Mouse (Mus musculus) heart, postnatal 14 days (tissue): Measurements from ENCODE around the gene Plscr1. TPM values are rescaled to one million over a fixed set of nuclear protein-coding genes. Genes with fewer than 3 reads are reported as not detected.
A peak's percentile ranks its signal among the peaks of the same experiment; 100 is the strongest.

Source experiments
- DNase-seq, 2 experiments: peaks; one replicate each; pipeline ENCODE4 v3.0.0; 2021 to 2022
- intact Hi-C: fragments of 180-260 bp; cut with DNase I; formaldehyde crosslinking; loops from one replicate; pipeline ENCODE4 v1.15.1; 2025
- total RNA-seq, 2 experiments: library from RNA; stranded (reverse); gene quantifications; 2 replicates each; pipeline ENCODE4 v1.2.3; 2021

Gene Plscr1
- total RNA-seq, 2 experiments from 2014 or later, result 11.7 to 11.8 TPM

DNA sequence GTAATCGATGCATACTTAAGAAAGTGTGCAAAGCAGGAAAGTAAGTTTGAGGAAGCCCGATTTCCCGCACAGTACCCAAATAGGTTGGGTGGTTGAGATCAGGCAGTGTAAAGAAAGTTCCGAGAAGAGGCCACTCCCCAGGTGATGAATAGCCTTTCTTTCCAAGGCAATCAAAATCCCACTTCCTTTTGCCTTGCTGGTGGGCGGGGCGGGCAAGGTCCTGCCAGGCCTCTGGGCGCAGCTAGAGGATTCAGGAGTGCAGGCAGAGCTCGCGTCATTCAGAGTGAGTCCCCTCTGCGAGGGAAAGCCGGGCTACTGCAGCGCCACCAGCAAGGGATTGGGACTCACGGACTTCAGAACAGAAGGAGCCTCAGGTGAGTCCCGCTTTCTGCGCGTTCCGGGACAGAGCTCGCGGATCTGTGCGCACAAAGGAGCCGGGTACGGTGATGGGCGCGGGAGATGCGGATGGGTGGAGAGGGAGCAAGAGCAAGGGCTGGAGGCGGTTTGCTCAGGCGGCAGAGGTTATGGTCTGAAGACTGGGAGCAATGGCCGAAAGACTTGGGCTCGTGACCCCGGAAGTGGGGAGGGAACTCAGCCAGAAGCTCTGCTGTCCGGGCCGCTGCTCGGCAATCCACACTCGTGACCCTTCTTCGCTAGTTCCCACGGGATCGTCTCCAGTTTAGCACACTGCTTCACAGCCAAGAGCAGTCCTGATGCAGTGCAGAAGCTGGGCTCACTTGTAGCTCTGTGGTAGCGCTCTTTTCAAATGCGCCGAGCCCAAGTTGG, 630 bp downstream of the Plscr1 start:
- intact Hi-C loops, result loop anchor here (2.0 kb wide), 1 partner anchor 21 kb away; no protein-coding TSS in a partner anchor
- DNase-seq, result peak; percentile 82 to 86

DNA sequence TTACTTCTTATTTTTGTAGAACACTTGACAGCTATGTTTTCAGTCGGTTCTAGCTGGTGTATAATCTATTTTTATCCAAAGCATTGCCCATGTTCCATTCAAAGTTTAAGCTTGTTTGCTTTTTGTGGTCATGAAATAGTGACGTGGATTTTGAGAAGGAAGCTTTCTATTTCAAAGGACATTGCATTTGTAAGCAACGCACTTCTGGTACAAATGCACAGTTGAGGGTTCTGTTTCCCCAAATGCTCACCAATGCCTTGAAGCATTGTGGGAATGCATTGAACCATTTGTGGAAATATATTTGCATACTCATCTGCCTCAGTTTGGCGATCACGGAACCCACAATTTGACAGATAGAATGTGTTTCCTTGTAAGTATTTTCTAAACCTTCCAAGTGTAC, 3.2 kb downstream of the Plscr1 start:
- no peak for DNase-seq
- intact Hi-C loops, result no loop called here

DNA sequence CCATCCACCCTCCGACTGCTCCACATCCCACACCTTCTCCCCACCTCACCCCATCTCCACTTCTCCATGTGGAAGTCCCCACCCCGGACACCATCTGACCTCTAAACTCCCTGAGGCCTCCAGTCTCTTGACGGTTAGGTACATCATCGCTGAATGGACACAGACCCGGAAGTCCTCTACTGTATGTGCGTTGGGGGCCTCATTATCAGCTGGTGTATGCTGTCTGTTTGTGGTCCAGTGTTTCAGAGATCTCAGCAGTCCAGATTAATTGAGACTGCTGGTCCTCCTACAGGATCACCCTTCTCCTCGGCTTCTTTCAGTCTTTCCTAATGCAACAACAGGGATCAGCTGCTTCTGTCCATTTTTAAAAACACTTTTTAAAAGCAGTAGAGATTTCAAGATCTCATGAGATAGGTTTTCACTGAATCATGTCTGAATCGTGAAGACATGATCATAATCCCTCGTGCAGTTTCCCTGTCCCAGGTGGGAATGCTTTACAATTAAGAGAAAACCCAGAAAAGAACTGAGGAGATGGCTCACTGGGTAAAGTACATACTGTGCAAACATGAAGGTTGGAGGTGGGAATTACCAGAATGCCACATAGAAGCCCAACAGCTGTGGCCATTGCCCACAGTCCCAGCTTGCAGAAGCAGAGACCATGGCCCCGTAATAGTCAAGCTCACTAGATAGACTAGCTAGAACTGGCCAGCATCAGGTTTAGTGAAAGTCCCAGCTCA, 4.2 kb downstream of the Plscr1 start:
- DNase-seq, result no peak
- intact Hi-C loops, result no loop called here

- intact Hi-C loops, result no loop called here
- no peak for DNase-seq
These were observed 11.1 kb downstream of the Plscr1 start for GRCm38 (mm10) chr9:92260481-92261159.

DNA sequence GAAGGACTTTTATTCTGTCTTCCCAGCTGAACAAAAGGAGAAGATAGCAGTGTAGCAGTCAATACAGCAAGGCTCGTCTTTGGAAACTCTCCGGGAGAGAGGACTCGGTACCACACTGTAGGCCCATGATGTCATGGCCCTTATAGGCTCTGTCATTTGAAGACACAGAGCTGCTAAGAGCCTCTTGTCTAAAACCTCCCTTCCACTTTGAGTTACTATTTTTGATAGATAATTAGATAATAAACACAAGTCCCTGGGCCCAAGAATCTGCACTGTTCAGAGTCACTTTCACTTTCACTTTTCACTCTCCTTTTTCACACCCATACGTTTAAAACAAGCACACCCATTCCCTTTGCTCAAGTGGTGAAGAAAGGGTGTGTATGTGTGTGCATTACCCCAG, 16.2 kb downstream of the Plscr1 start:
- no peak for DNase-seq
- intact Hi-C loops, result no loop called here

- no peak for DNase-seq
- intact Hi-C loops, result no loop called here
These were observed 17.1 kb downstream of the Plscr1 start for GRCm38 (mm10) chr9:92266558-92267171.

DNA sequence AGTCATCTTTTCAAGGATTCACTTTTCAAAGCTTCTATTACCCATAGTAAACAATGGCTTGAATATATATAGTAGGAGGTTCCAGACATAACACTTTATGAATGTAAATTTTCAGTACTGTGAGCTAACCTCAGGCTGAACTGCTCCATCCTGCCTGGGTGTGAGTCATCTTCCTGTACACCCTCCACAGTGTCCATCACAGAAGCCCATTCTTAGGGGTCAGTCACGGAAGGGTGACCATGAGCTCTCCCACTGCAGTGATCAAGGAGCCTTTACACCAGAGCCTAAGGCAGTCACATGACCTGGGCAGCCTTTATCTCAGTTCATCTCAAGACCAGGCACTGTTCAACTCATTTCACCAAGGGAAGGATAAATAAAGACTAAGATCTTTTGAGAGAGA, 18.2 kb downstream of the Plscr1 start:
- no peak for DNase-seq
- intact Hi-C loops, result no loop called here

- no peak for DNase-seq
- intact Hi-C loops, result loop anchor here (2.0 kb wide), 1 partner anchor 19 kb away; no protein-coding TSS in a partner anchor
These were observed 20.4 kb downstream of the Plscr1 start for GRCm38 (mm10) chr9:92269829-92270404.

GRCm38 (mm10) chr9:92270927-92271326, 21.4 kb downstream of the Plscr1 start:
- peak; percentile 82 to 85 for DNase-seq
- intact Hi-C loops, result loop anchor here (2.0 kb wide), 1 partner anchor 20 kb away; no protein-coding TSS in a partner anchor

- intact Hi-C loops, result no loop called here
- no peak for DNase-seq
These were observed 23.1 kb downstream of the Plscr1 start for GRCm38 (mm10) chr9:92272650-92273049.

- DNase-seq, result no peak
- intact Hi-C loops, result no loop called here
These were observed 23.7 kb downstream of the Plscr1 start for GRCm38 (mm10) chr9:92273271-92273670.

DNA sequence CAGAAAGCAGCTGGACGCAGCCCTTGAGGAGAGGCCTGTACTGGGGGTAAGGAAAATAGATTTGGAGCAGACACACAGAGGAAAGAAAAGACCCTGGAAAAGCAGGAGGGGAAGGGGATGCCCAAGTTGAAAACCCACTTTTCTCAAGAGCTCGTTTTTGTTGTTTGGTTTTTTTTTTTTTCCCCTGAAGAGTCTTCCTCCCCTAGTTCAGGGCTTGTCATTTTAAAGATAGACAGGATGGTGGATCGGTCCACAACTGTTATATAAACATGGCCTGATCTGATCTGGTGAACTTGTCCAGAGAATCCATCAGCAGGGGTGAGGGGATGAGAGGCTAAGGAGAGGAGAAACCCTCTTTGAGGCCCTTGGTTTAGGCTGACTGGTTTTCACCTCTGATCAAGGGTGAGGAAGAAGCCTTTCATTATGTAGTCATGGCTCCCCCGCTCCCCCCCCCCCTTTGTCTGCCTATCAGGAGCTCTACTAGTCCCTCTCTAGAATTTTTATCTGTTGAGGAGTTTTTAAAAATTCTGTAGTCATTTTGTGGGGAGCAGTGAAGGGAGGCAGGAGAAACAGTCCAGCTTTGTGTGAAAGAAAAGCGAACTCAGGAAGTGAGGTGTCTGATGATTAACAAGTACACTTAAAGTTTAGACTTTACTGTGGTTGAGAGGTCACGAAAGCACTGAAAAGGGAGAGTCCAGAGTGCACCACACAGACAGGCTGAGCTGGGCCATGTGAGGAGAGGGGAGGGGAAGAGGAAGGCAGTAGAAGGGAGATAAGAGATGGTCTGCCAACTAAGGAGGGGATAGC, 24.6 kb downstream of the Plscr1 start:
- intact Hi-C loops, result no loop called here
- DNase-seq, result no peak

GRCm38 (mm10) chr9:92275486-92276207, 26.1 kb downstream of the Plscr1 start, which contains the start of gene Plscr2:
Gene Plscr2 (plus strand): TSS chr9:92275602.
- DNase-seq, result peak; percentile 24 to 58
- intact Hi-C loops, result loop anchor here (5.0 kb wide), 1 partner anchor 48 kb away; no protein-coding TSS in a partner anchor

DNA sequence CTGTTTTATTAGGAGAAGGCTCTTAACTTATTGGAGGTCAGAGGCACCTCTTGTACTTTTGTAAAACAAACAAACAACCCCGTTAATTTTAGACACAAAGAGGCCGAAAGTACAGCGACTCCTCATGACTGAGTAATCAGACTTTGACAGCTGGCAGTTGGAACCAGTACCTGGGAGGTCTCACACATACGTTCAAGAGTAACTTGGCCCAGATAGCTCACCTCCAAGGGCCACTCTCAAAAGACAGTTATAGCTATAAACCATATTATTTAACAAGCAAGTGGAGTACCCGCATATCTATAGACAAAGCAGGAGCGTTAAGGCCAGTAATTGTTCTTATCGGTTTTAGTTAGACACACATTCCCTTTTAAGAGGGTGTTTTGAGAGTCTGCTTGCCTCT, 26.8 kb downstream of the Plscr1 start:
- intact Hi-C loops, result loop anchor here (5.0 kb wide), 1 partner anchor 49 kb away; no protein-coding TSS in a partner anchor

DNA sequence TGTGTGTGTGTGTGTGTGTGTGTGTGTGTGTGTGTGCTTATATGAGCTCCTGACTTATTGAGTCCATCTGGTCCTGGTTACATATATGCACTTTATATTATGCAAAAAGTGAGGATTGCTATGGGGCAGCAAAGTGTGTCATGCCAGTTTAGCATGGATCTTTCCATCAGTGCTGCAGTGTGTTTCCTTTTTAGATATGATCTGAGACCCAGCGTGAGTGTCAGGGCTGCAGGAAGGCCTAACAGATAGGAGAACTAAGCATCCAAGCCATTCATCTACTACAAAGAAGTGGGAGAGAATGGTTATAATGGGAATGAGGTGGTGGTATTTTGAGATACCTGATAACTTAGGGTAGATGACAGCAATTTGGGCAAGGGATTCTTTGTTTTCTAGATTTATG, 30.5 kb downstream of the Plscr1 start:
- DNase-seq, result no peak
- intact Hi-C loops, result loop anchor here (2.0 kb wide), 1 partner anchor 17 kb away; no protein-coding TSS in a partner anchor

More for the DNA sequence above, 26.8 kb downstream of the Plscr1 start:
- DNase-seq, result peak in 1 of 2 experiments; percentile 23

- intact Hi-C loops, result no loop called here
- no peak for DNase-seq
These were observed 33.1 kb downstream of the Plscr1 start for GRCm38 (mm10) chr9:92282563-92283171.

- no peak for DNase-seq
- intact Hi-C loops, result no loop called here
These were observed 40.1 kb downstream of the Plscr1 start for GRCm38 (mm10) chr9:92289675-92290074.

DNA sequence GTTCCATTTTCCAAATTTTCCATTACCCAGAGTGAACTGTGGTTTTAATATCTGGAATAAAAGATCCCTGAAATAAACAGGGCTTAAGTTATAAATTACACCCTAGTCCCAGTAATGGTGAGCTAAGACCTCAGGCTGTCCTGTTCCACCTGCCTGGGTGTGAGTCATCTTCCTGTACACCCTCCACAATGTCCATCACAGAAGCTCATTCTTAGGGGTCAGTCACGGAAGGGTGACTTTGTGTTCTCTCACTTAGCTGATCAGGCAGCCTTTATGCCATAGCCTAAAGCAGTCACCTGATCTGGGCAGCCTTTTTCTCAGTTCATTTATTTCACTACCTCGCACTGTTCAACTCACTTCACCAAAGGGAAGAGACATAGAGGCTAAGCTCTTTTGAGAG, 42.6 kb downstream of the Plscr1 start:
- DNase-seq, result no peak
- intact Hi-C loops, result no loop called here
